Mouse (Mus musculus): ENCODE results near the gene Gm21586. TPM values are rescaled to one million over a fixed set of nuclear protein-coding genes. Genes with fewer than 3 reads are reported as not detected.
"Not testable (repeated sequence)": the region's sequence is repeated elsewhere in the genome, so short reads cannot be mapped to it uniquely, and the experiment has no call there.

The Gm21586 gene
- not detected in 2 replicates for polyA plus RNA-seq (2012; rRNA removed)

DNA sequence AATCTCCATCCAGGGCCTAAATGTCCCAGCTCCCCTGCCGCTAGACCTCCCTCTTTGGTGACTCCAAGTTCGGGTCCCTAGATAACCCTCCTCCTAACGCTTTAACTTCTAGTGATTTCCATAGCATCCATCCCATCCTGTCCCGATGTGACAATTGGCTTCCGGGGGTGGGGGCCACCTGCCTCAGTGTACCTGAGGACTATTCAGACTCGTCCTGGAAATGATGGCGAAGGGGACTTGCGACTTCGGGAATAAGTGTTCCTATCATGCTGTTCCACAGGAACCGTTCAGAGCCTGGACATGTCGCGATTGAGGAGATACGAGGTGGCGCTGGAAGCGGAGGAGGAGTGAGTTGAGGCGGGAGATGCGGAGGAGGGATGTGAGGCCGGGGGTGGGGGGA lies at the start of gene Gm21586:
Gene Gm21586 (plus strand): TSS at position 301 of the 400 bp plus-strand sequence.
- DNase-seq (ENCODE audit: extremely low spot score in 1 of 2, low spot score in 1 of 2) = not testable (repeated sequence)

DNA sequence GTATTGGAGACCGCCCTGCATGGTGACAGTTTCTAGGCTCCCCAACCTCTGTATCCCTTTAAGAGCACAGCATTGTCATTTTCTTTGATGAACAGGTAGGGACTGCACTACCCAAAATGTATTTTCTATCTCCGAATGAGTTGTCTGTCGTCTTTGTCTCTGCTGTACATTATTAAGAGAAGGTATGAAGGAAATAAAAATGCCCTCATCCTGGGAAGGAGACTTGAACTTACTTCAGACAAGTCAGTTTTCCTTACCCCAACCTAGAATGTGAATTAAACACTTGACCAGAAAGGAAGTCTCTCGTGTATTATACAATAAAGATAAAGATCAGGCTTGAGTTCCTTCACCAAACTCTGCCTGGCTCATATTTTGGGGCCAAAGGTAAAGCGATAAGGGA lies 27.3 kb downstream of the Gm21586 start, which contains the start of gene Gm2163:
Gene Gm2163 (plus strand): TSS at position 301 of the 400 bp plus-strand sequence.
- not testable (repeated sequence) for DNase-seq (ENCODE audit: extremely low spot score in 1 of 2, low spot score in 1 of 2)

Other genes starting within 250 kb of the Gm21586 start
- gene Gm10600, start 198.7 kb upstream of the Gm21586 start, polyA plus RNA-seq (2012; rRNA removed) = not detected in 2 replicates
- not detected in 2 replicates for gene Ccl21b, start 183.6 kb upstream of the Gm21586 start, polyA plus RNA-seq (2012; rRNA removed)
- not detected in 2 replicates for gene Gm21953, start 145.1 kb upstream of the Gm21586 start, polyA plus RNA-seq (2012; rRNA removed)
- gene Fam205a3, start 121.0 kb upstream of the Gm21586 start, polyA plus RNA-seq (2012; rRNA removed) = 0.66 TPM in 1 of 2 replicates, not detected in the other
- 1.1 and 1.3 TPM in 2 replicates for gene Gm2163, start 27.4 kb downstream of the Gm21586 start, polyA plus RNA-seq (2012; rRNA removed)
- 0.66 TPM in 1 of 2 replicates, not detected in the other for gene Fam205a2, start 88.8 kb downstream of the Gm21586 start, polyA plus RNA-seq (2012; rRNA removed)
- not detected in 2 replicates for gene Gm10591, start 172.8 kb downstream of the Gm21586 start, polyA plus RNA-seq (2012; rRNA removed)
- gene Gm2564, start 190.3 kb downstream of the Gm21586 start, polyA plus RNA-seq (2012; rRNA removed) = 1.2 and 1.8 TPM in 2 replicates
- gene Ccl27b, start 215.9 kb downstream of the Gm21586 start, polyA plus RNA-seq (2012; rRNA removed) = 5.6 and 6.9 TPM in 2 replicates
- 0.08 TPM in 1 of 2 replicates, not detected in the other for gene Il11ra2, start 222.5 kb downstream of the Gm21586 start, polyA plus RNA-seq (2012; rRNA removed)

Measured in frontal cortex, adult 2 months (tissue).